Mouse (Mus musculus) mammary gland, adult 2 months (tissue): ENCODE results near the gene Syt3. TPM values are rescaled to one million over a fixed set of nuclear protein-coding genes. Genes with fewer than 3 reads are reported as not detected.

Experiments used
- polyA plus RNA-seq: library from polyadenylated mRNA; depleted of rRNA; stranded (reverse); fragments of >200 nt; gene quantifications from 2 replicates; pipeline ENCODE4 v1.2.3, GENCODE M21; 2012; ENCODE audit warnings: low replicate concordance; rRNA removed

Gene Syt3
- 5.9 and 7.8 TPM in 2 replicates for polyA plus RNA-seq

GRCm38 (mm10) chr7:44383980-44384715 is at the start of gene Syt3:
Gene Syt3 (plus strand): TSS chr7:44384102.

GRCm38 (mm10) chr7:44385720-44386119 is 1.8 kb downstream of the Syt3 start, which contains the start of gene 1700008O03Rik:
Gene 1700008O03Rik (minus strand): TSS chr7:44385820.

GRCm38 (mm10) chr7:44428968-44429521 is 45.1 kb downstream of the Syt3 start, which contains the start of gene Lrrc4b:
Gene Lrrc4b (plus strand): TSS chr7:44429018.

Other genes with a start within 250 kb of the Syt3 start
- not detected in 2 replicates for gene Klk1b16, start 247.3 kb upstream of the Syt3 start, polyA plus RNA-seq
- gene Klk1b24, start 195.9 kb upstream of the Syt3 start, polyA plus RNA-seq: not detected in 2 replicates
- not detected in 2 replicates for gene Klk1b3, start 185.9 kb upstream of the Syt3 start, polyA plus RNA-seq
- gene Klk1b4, start 176.7 kb upstream of the Syt3 start, polyA plus RNA-seq: not detected in 2 replicates
- gene Klk1b5, start 168.2 kb upstream of the Syt3 start, polyA plus RNA-seq: not detected in 2 replicates
- gene Klk1, start 158.7 kb upstream of the Syt3 start, polyA plus RNA-seq: 5.2 and 8.6 TPM in 2 replicates
- not detected in 2 replicates for gene Gm36864, start 147.9 kb upstream of the Syt3 start, polyA plus RNA-seq
- 1.3 and 2.7 TPM in 2 replicates for gene 1700028J19Rik, start 137.4 kb upstream of the Syt3 start, polyA plus RNA-seq
- 75.6 and 148 TPM in 2 replicates for gene 2410002F23Rik, start 137.4 kb upstream of the Syt3 start, polyA plus RNA-seq
- gene Acp4, start 126.7 kb upstream of the Syt3 start, polyA plus RNA-seq: not detected in 2 replicates
- not detected in 2 replicates for gene Gm15517, start 122.7 kb upstream of the Syt3 start, polyA plus RNA-seq
- gene Clec11a, start 77.2 kb upstream of the Syt3 start, polyA plus RNA-seq: 4.7 and 10.7 TPM in 2 replicates
- 0.89 and 3.2 TPM in 2 replicates for gene Shank1, start 73.8 kb upstream of the Syt3 start, polyA plus RNA-seq
- gene 1700008O03Rik, start 1.7 kb downstream of the Syt3 start, polyA plus RNA-seq: 0.94 and 1.2 TPM in 2 replicates
- gene Lrrc4b, start 44.9 kb downstream of the Syt3 start, polyA plus RNA-seq: 0.72 and 1.2 TPM in 2 replicates
- 0.29 and 3.4 TPM in 2 replicates for gene Aspdh, start 81.3 kb downstream of the Syt3 start, polyA plus RNA-seq
- gene Josd2, start 83.9 kb downstream of the Syt3 start, polyA plus RNA-seq: 157 and 197 TPM in 2 replicates
- gene Emc10, start 112.4 kb downstream of the Syt3 start, polyA plus RNA-seq: 309 and 442 TPM in 2 replicates
- gene Fam71e1, start 112.5 kb downstream of the Syt3 start, polyA plus RNA-seq: 7.2 and 13.2 TPM in 2 replicates
- gene Mybpc2, start 140.6 kb downstream of the Syt3 start, polyA plus RNA-seq: 0.42 and 270 TPM in 2 replicates
- 56.8 and 111 TPM in 2 replicates for gene Spib, start 148.0 kb downstream of the Syt3 start, polyA plus RNA-seq
- gene Pold1, start 164.7 kb downstream of the Syt3 start, polyA plus RNA-seq: 37.9 and 80.4 TPM in 2 replicates
- gene Nr1h2, start 169.8 kb downstream of the Syt3 start, polyA plus RNA-seq: 144 and 274 TPM in 2 replicates
- gene Napsa, start 188.3 kb downstream of the Syt3 start, polyA plus RNA-seq: 46.1 and 70.1 TPM in 2 replicates
- 1.5 and 1.9 TPM in 2 replicates for gene Kcnc3, start 206.6 kb downstream of the Syt3 start, polyA plus RNA-seq